Mouse (Mus musculus) neural tube, embryonic 14.5 days (tissue): Measurements from ENCODE around the gene Wnk4. TPM values are rescaled to one million over a fixed set of nuclear protein-coding genes. Genes with fewer than 3 reads are reported as not detected.

Experiments
- ATAC-seq: fragments of 200-750 bp; cut with Nextera tagmentation; 2 replicates; pipeline ENCODE4 v1.8.0; 2017; ENCODE audit warnings: low read depth, mild to moderate bottlenecking, moderate TSS enrichment, moderate library complexity
- H3K27ac ChIP-seq: fragments of 300-500 bp; sonication (generic); 2 replicates; pipeline ENCODE4 v1.5.1; 2014; ENCODE audit warnings: low read depth, mild to moderate bottlenecking, control low read depth, low read length, moderate library complexity, mixed read lengths
- H3K27me3 ChIP-seq: fragments of 300-500 bp; sonication (generic); 2 replicates; pipeline ENCODE4 v1.6.1; 2014; ENCODE audit warnings: low read length; ENCODE audit not compliant: control insufficient read depth, insufficient read depth
- H3K36me3 ChIP-seq: fragments of 300-500 bp; sonication (generic); 2 replicates; pipeline ENCODE4 v1.6.1; 2014; ENCODE audit warnings: low read length, mixed read lengths; ENCODE audit not compliant: control insufficient read depth, insufficient read depth
- H3K4me1 ChIP-seq: fragments of 300-500 bp; sonication (generic); 2 replicates; pipeline ENCODE4 v1.6.1; 2014; ENCODE audit warnings: low read length; ENCODE audit not compliant: control insufficient read depth, insufficient read depth
- H3K4me2 ChIP-seq: fragments of 300-500 bp; sonication (generic); 2 replicates; pipeline ENCODE4 v1.6.1; 2014; ENCODE audit warnings: mild to moderate bottlenecking, low read depth, low read length, control low read depth
- H3K4me3 ChIP-seq: fragments of 300-500 bp; sonication (generic); 2 replicates; pipeline ENCODE4 v1.5.1; 2014; ENCODE audit warnings: low read depth, low read length, control low read depth, mixed read lengths
- H3K9ac ChIP-seq: fragments of 300-500 bp; sonication (generic); replicated peaks from 2 replicates; pipeline ENCODE4 v1.6.1; 2014; ENCODE audit warnings: low read depth, mild to moderate bottlenecking, control low read depth, low read length, mixed read lengths
- H3K9me3 ChIP-seq: fragments of 300-500 bp; sonication (generic); 2 replicates; pipeline ENCODE4 v1.6.1; 2016; ENCODE audit warnings: low read length; ENCODE audit not compliant: control insufficient read depth
- WGBS: fragments of 180-500 bp; shearing (Covaris S2); extraction: QIAGEN DNeasy Blood & Tissue Kit; methylation state at CpG from one replicate; pipeline ENCODE4 v1.1.7; 2014; 5-methylcytosine and 5-hydroxymethylcytosine counted together
- polyA plus RNA-seq: library from polyadenylated mRNA; unstranded; fragments of >200 nt; fragmentation: Nextera tagmentation; extraction: Ambion mirVana; gene quantifications from 2 replicates; pipeline ENCODE4 v1.2.1, GENCODE M21; 2014

Wnk4 gene
- polyA plus RNA-seq, 1 experiment from 2014 or later = 4.2 TPM

DNA sequence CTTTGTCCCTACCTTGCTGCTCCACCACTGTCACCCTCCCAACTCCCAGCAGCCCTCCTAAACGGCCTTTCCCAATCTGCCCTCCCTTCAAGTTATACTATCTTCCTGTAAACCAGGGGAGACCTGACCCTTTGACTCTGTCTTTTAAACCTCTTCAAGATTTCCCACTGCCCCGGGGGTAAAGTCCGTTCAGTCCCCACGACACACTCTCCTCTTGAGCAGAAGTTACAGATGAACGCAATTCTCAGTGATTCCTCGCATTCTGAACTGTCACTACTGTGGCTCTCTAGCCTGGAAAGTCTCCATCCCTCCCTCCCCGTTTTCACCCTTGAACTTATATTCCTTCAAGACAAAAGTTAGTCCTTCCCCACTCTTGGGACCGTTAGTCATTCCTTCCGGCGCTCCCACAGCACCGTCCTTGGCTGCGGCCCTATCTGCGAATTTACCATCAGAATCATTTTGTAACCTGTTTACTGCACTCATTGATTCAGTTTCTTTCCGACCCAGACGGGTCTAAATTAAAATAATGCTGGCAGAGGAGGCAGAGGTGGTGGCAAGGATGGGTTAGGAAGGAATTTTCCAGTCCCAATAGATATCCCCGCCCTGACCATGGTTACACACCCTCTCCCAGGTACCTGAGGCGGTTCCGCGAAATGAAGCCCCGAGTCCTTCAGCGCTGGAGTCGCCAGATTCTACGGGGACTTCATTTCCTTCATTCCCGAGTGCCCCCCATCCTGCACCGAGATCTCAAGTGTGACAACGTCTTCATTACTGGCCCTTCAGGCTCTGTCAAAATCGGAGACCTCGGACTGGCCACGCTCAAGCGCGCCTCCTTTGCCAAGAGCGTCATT lies 3.0 kb downstream of the Wnk4 start:
- 2% methylated on average over 32 of the region's 32 CpGs for WGBS
- Histone ChIP-seq H3K27me3 (peaks cover 19% of the 10 kb centered on the region), H3K4me3 (no peak overlapping the region), H3K4me2 (0 out of 2 replicates have a peak overlapping the region, but pooled peaks have one; percentile 15), H3K27ac (no peak overlapping the region), H3K9me3 (no peaks in the 10 kb centered on the region), H3K9ac (no peak overlapping the region), H3K4me1 (peaks cover 14% of the 10 kb centered on the region; the same call in 1 of the 2 replicates), H3K36me3 (no peaks in the 10 kb centered on the region)
- no peak for ATAC-seq

DNA sequence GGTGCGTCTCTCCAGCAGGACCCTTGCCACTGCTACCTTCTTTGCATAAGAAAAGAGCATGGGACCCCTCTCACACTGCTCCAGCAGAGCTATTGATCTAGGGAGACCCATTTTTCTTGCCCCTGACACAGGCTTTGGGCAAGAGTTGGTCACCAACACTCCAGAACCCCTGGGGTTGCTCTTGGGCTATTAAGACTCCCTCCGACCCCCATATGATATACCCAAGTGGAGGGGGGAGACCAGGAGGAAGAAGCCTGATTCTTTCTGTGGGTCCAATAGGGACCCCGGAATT lies 3.6 kb downstream of the Wnk4 start:
- 16% methylated on average over 3 of the region's 3 CpGs for WGBS
- Histone ChIP-seq H3K4me1 (peaks cover 14% of the 10 kb centered on the region; the same call in 1 of the 2 replicates), H3K4me2 (no peak overlapping the region), H3K27ac (no peak overlapping the region), H3K4me3 (no peak overlapping the region), H3K9ac (no peak overlapping the region), H3K9me3 (no peaks in the 10 kb centered on the region), H3K27me3 (peaks cover 19% of the 10 kb centered on the region), H3K36me3 (no peaks in the 10 kb centered on the region)
- ATAC-seq = no peak

DNA sequence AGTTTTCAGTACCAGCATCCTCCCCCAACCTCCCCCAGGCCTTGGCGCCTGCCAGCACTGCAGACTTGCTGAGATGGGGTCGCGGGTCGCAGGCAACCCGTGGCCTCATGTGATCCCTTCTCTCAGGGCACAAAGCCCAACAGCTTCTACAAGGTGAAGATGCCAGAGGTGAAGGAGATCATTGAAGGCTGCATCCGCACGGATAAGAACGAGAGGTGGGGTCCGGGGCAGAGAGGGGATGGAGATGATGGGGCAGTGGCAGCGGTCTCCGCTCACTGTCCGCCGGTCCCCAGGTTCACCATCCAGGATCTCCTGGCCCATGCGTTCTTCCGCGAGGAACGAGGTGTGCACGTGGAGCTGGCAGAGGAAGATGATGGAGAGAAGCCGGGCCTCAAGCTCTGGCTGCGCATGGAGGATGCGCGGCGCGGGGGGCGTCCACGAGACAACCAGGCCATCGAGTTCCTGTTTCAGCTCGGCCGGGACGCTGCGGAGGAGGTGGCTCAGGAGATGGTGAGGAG lies 4.6 kb downstream of the Wnk4 start:
- 1% methylated on average over 31 of the region's 31 CpGs for WGBS
- no peaks in the 10 kb centered on the region for H3K36me3 ChIP-seq
- peaks cover 13% of the 10 kb centered on the region; the same call in 1 of the 2 replicates for H3K4me1 ChIP-seq
- H3K4me2 ChIP-seq = peak overlapping the region; percentile 45
- no peak for ATAC-seq
- H3K27ac ChIP-seq = no peak overlapping the region
- peak overlapping the region; percentile 39; the same call in 1 of the 2 replicates for H3K9ac ChIP-seq
- H3K9me3 ChIP-seq = no peaks in the 10 kb centered on the region
- H3K27me3 ChIP-seq = peaks cover 19% of the 10 kb centered on the region
- peak overlapping the region; percentile 22 for H3K4me3 ChIP-seq

DNA sequence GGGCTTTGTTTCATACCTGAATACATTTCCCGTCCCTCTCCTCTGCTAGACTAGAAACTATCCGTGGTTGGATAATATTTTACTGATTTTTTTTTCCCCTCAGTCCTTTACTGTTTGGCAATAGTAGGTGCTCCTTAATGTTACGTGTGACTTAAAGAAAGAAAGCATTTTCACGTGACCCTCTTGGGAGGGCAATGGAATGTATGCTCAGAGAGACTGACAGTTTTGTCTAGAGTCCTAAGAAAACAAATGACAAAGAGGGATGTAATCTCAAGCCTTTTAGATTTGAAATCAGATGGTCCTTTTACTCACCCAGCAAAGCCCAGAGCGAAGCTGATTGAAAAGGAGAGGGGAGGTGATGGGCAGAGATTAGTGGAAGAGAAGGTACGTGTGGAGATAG lies 5.5 kb downstream of the Wnk4 start:
- 0 out of 2 replicates have a peak, but pooled peaks cover 5% of the 10 kb centered on the region for H3K4me1 ChIP-seq
- H3K4me3 ChIP-seq = no peak overlapping the region
- no peaks in the 10 kb centered on the region for H3K36me3 ChIP-seq
- peak overlapping the region; percentile 45; the same call in 1 of the 2 replicates for H3K4me2 ChIP-seq
- 22% methylated on average over 6 of the region's 6 CpGs for WGBS
- H3K27me3 ChIP-seq = peaks cover 19% of the 10 kb centered on the region
- H3K9me3 ChIP-seq = no peaks in the 10 kb centered on the region
- no peak overlapping the region for H3K9ac ChIP-seq
- no peak for ATAC-seq
- no peak overlapping the region for H3K27ac ChIP-seq

DNA sequence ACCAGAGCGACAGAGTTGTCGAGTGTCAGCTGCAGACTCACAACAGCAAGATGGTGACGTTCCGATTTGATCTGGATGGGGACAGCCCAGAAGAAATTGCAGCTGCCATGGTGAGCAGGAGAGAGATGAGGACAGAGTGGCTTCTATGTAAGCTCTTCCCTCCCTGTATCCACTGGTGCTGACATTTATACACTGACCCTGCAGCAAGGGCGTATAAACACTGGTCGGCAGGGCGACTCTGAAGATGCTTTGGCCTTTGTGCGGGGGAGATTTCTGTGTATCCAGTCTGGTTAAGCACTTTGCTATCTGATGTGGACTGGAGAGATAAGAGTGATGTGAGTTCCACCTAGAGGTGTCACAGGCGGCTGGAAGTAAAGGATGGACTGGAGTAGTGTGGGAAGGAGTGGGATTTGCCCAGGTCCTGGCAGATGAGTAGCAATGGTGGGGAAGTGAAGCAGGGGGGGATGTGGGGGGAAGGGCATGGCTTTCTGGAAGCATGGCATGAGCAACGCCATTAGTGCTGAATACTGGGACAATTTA lies 9.3 kb downstream of the Wnk4 start:
- 35% methylated on average over 10 of the region's 10 CpGs for WGBS
- ATAC-seq = no peak; the same call in 1 of the 2 replicates
- H3K27me3 ChIP-seq = peaks cover 2% of the 10 kb centered on the region; the same call in 1 of the 2 replicates
- 0 out of 2 replicates have a peak, but pooled peaks cover 3% of the 10 kb centered on the region for H3K4me1 ChIP-seq
- H3K4me3 ChIP-seq = no peak overlapping the region
- H3K27ac ChIP-seq = no peak overlapping the region
- no peak overlapping the region for H3K9ac ChIP-seq
- H3K4me2 ChIP-seq = peak overlapping the region; percentile 20; the same call in 1 of the 2 replicates
- H3K9me3 ChIP-seq = no peaks in the 10 kb centered on the region
- no peaks in the 10 kb centered on the region for H3K36me3 ChIP-seq

DNA sequence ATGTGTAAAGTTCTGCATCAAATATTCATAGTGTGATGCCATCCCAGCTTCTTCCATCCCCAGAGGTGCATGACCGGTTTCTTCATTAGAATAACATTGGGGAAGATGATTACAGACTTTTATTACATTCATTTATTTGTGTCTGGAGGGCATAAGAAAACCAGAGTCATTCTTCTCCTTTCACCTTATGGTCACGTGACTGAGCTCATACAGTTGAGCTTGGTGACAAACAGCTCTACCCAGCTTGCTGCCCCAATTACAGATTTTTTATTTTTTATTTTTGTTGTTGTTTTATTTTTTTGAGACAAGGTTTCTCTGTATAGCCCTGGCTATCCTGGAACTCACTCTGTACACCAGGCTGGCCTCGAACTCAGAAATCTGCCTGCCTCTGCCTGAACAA lies 12.1 kb downstream of the Wnk4 start:
- no peaks in the 10 kb centered on the region for H3K36me3 ChIP-seq
- no peak overlapping the region for H3K4me3 ChIP-seq
- WGBS = 79% methylated on average over 3 of the region's 3 CpGs
- H3K4me1 ChIP-seq = peaks cover 8% of the 10 kb centered on the region
- H3K27me3 ChIP-seq = no peaks in the 10 kb centered on the region
- H3K27ac ChIP-seq = no peak overlapping the region
- ATAC-seq = no peak
- no peak overlapping the region for H3K9ac ChIP-seq
- no peak overlapping the region for H3K4me2 ChIP-seq
- no peaks in the 10 kb centered on the region for H3K9me3 ChIP-seq

DNA sequence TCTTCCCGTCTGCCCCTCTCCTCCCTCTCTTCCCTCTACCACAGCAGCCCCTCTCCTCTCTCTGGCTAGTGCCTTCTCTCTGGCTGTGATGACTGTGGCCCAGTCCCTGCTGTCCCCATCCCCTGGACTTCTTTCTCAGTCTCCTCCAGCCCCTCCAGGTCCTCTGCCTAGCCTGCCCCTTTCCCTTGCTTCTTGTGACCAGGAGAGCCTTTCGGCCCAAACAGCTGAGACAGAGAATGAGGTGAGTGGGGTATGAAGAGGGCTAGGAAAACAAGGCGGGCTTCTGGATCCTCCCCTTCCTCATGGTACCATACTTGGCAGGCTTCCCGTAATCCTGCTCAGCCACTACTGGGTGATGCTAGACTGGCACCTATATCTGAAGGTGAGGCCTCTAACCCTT lies 14.9 kb downstream of the Wnk4 start:
- H3K36me3 ChIP-seq = no peaks in the 10 kb centered on the region
- H3K4me2 ChIP-seq = no peak overlapping the region
- no peak for ATAC-seq
- no peak overlapping the region for H3K9ac ChIP-seq
- 80% methylated on average over 4 of the region's 4 CpGs for WGBS
- no peaks in the 10 kb centered on the region for H3K9me3 ChIP-seq
- no peak overlapping the region for H3K27ac ChIP-seq
- H3K27me3 ChIP-seq = no peaks in the 10 kb centered on the region
- H3K4me1 ChIP-seq = peaks cover 17% of the 10 kb centered on the region
- no peak overlapping the region for H3K4me3 ChIP-seq

DNA sequence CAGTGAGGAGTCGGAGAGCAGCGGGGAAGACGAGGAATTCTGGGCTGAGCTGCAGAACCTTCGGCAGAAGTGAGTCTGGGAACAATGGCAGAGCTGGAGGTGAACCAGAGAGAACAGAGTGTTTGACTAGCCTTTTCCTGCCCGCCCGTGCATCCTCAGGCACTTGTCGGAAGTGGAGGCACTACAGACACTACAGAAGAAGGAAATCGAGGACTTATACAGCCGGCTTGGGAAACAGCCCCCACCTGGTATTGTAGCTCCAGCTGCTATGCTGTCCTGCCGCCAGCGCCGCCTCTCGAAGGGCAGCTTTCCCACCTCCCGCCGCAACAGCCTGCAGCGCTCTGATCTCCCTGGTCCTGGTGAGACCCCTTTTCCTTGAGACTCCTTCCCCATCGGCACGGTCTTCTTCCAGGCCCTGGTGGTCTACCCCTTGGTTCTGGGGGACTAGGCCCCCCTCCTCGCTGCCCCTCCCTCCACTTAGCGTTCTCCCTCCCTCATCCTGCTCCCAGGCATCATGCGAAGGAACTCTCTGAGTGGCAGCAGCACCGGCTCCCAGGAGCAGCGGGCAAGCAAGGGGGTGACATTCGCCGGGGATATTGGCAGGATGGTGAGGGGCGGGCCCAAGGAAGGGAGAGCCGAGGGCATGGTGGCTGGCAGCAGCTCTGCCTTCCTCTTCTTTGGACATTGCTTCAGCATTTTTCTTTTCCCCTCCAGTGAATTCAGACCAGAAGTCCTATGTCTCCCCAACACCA lies 16.1 kb downstream of the Wnk4 start:
- Histone ChIP-seq H3K36me3 (no peaks in the 10 kb centered on the region), H3K27me3 (no peaks in the 10 kb centered on the region), H3K4me3 (peak overlapping the region; percentile 3; the same call in 1 of the 2 replicates), H3K9ac (no peak overlapping the region), H3K27ac (no peak overlapping the region), H3K4me1 (peaks cover 17% of the 10 kb centered on the region), H3K9me3 (no peaks in the 10 kb centered on the region), H3K4me2 (no peak overlapping the region; the same call in 1 of the 2 replicates)
- ATAC-seq = no peak
- 26% methylated on average over 27 of the region's 27 CpGs for WGBS
